16 mouse cellular contexts compared by ENCODE assay signal in genomic region chr4:83172278-83172677, GRCm38 (mm10).
DNase-seq lines count a peak whose midpoint lies in the region; ATAC-seq and TF ChIP-seq lines count a peak whose summit lies in the region.
"Had no signal": no experiment of that assay in that cellular context is flagged by ENCODE, and none has a peak within 500 bp of the region (broad histone marks: within the 10 kb centered on the region; RNA-seq: fewer than 3 reads in every experiment).

No protein-coding gene starts in this region.

- no peak for ATAC-seq in kidney, embryonic 15.5 days (replicated peaks; ENCODE audit: low FRiP score)
- no peak; the same call in 1 of the 2 replicates for ATAC-seq in embryonic facial prominence, embryonic 13.5 days (ENCODE audit: insufficient number of reproducible peaks, insufficient read depth, low FRiP score, low TSS enrichment, low read depth)
- peak; percentile 75; the same call in 1 of the 2 replicates for ATAC-seq in limb, embryonic 12.5 days (ENCODE audit: insufficient number of reproducible peaks, insufficient read depth, low FRiP score, low TSS enrichment, low read depth)
- ATAC-seq: activated CD4-positive, CD25-positive, alpha-beta regulatory T cell, adult 4 months; midbrain, embryonic 15.5 days had no signal

- no peak overlapping the region for H3K4me3 ChIP-seq in kidney, embryonic 15.5 days (replicated peaks)
- no peak overlapping the region for H3K4me3 ChIP-seq in embryonic facial prominence, embryonic 13.5 days
- H3K4me3 ChIP-seq in limb, embryonic 12.5 days (replicated peaks), result no peak overlapping the region
- H3K4me3 ChIP-seq: gastrocnemius, adult 2 months; hindbrain, embryonic 10.5 days; midbrain, embryonic 15.5 days; neural tube, embryonic 12.5 days had no signal

- peak overlapping the region; percentile 51 for H3K27ac ChIP-seq in kidney, embryonic 15.5 days
- H3K27ac ChIP-seq in embryonic facial prominence, embryonic 13.5 days, result peak overlapping the region; percentile 70; the same call in 1 of the 2 replicates
- H3K27ac ChIP-seq in limb, embryonic 12.5 days, result peak overlapping the region; percentile 71
- H3K27ac ChIP-seq: gastrocnemius, adult 2 months; hindbrain, embryonic 10.5 days; midbrain, embryonic 15.5 days; neural tube, embryonic 12.5 days had no signal

- H3K36me3 ChIP-seq in kidney, embryonic 15.5 days, result no peaks in the 10 kb centered on the region
- no peaks in the 10 kb centered on the region for H3K36me3 ChIP-seq in embryonic facial prominence, embryonic 13.5 days
- no peaks in the 10 kb centered on the region for H3K36me3 ChIP-seq in limb, embryonic 12.5 days
- H3K36me3 ChIP-seq: hindbrain, embryonic 10.5 days; midbrain, embryonic 15.5 days; neural tube, embryonic 12.5 days had no signal

- no peak overlapping the region for H3K9ac ChIP-seq in kidney, embryonic 15.5 days
- H3K9ac ChIP-seq in embryonic facial prominence, embryonic 13.5 days, result no peak overlapping the region
- H3K9ac ChIP-seq in limb, embryonic 12.5 days (replicated peaks), result no peak overlapping the region
- H3K9ac ChIP-seq: midbrain, embryonic 15.5 days; neural tube, embryonic 12.5 days had no signal

- peaks cover 15% of the 10 kb centered on the region for H3K4me1 ChIP-seq in kidney, embryonic 15.5 days
- peaks cover 11% of the 10 kb centered on the region for H3K4me1 ChIP-seq in embryonic facial prominence, embryonic 13.5 days
- peaks cover 17% of the 10 kb centered on the region for H3K4me1 ChIP-seq in limb, embryonic 12.5 days (replicated peaks)
- H3K4me1 ChIP-seq: midbrain, embryonic 15.5 days; neural tube, embryonic 12.5 days had no signal

- no peaks in the 10 kb centered on the region for H3K27me3 ChIP-seq in kidney, embryonic 15.5 days
- no peaks in the 10 kb centered on the region for H3K27me3 ChIP-seq in embryonic facial prominence, embryonic 13.5 days
- H3K27me3 ChIP-seq in limb, embryonic 12.5 days, result no peaks in the 10 kb centered on the region
- H3K27me3 ChIP-seq: midbrain, embryonic 15.5 days; neural tube, embryonic 12.5 days had no signal

- H3K9me3 ChIP-seq in kidney, embryonic 15.5 days (replicated peaks), result no peaks in the 10 kb centered on the region
- no peaks in the 10 kb centered on the region for H3K9me3 ChIP-seq in embryonic facial prominence, embryonic 13.5 days
- H3K9me3 ChIP-seq in limb, embryonic 12.5 days, result no peaks in the 10 kb centered on the region
- H3K9me3 ChIP-seq: hindbrain, embryonic 10.5 days; midbrain, embryonic 15.5 days; neural tube, embryonic 12.5 days had no signal

- TF ChIP-seq POLR2A in brain, embryonic 14.5 days (IDR thresholded peaks at IDR 0.05; ENCODE audit: borderline replicate concordance, extremely low read depth, insufficient read depth, insufficient read length, poor library complexity, severe bottlenecking), result no peak

- WGBS in kidney, embryonic 15.5 days, result 55% methylated on average over 3 of the region's 3 CpGs
- 33% methylated on average over 3 of the region's 3 CpGs for WGBS in embryonic facial prominence, embryonic 13.5 days
- 15% methylated on average over 3 of the region's 3 CpGs for WGBS in limb, embryonic 12.5 days

- H3K4me2 ChIP-seq in kidney, embryonic 15.5 days, result no peak overlapping the region
- H3K4me2 ChIP-seq in embryonic facial prominence, embryonic 13.5 days, result no peak overlapping the region
- H3K4me2 ChIP-seq in limb, embryonic 12.5 days, result no peak overlapping the region
- H3K4me2 ChIP-seq: heart, embryonic 11.5 days; midbrain, embryonic 15.5 days; neural tube, embryonic 12.5 days had no signal

- TF ChIP-seq CTCF in brain, embryonic 14.5 days (IDR thresholded peaks at IDR 0.05; ENCODE audit: borderline replicate concordance, extremely low read depth, insufficient read depth, insufficient read length), result no peak

- no peak for DNase-seq in kidney, postnatal 36 days
- peak; percentile 76 for DNase-seq in brain, embryonic 14.5 days (ENCODE audit: low read depth)
- DNase-seq in cerebellum, postnatal 36 days, result no peak
- DNase-seq in Muller cell, postnatal 12 days (ENCODE audit: inconsistent ontology term), result no peak
- DNase-seq: cerebellum, adult 2 months; gastrocnemius, adult 2 months; kidney, adult 9 months; lung, postnatal 4 days had no signal
